Mouse (Mus musculus) hindbrain, postnatal 0 days (tissue): ENCODE results near the gene Lig3. TPM values are rescaled to one million over a fixed set of nuclear protein-coding genes. Genes with fewer than 3 reads are reported as not detected.

Experiments
- ATAC-seq: fragments of 200-750 bp; cut with Nextera tagmentation; 2 replicates; pipeline ENCODE4 v1.8.0; 2017; ENCODE audit warnings: mild to moderate bottlenecking, moderate TSS enrichment, moderate library complexity
- DNase-seq: peaks from one replicate; pipeline ENCODE4 v3.0.0-alpha.2; 2015; ENCODE audit warnings: low spot score
- H3K27ac ChIP-seq: fragments of 300-500 bp; sonication (generic); 2 replicates; pipeline ENCODE4 v1.5.1; 2014; ENCODE audit warnings: mild to moderate bottlenecking
- H3K27me3 ChIP-seq: fragments of 300-500 bp; sonication (generic); 2 replicates; pipeline ENCODE4 v1.6.1; 2014; ENCODE audit warnings: low read length, mixed read lengths; ENCODE audit not compliant: insufficient read depth
- H3K36me3 ChIP-seq: fragments of 300-500 bp; sonication (generic); 2 replicates; pipeline ENCODE4 v1.6.1; 2014; ENCODE audit warnings: low read length, mixed read lengths; ENCODE audit not compliant: insufficient read depth
- H3K4me1 ChIP-seq: fragments of 300-500 bp; sonication (generic); 2 replicates; pipeline ENCODE4 v1.6.1; 2014; ENCODE audit warnings: antibody characterized with exemption, low read length, mixed read lengths; ENCODE audit not compliant: insufficient read depth
- H3K4me2 ChIP-seq: fragments of 300-500 bp; sonication (generic); 2 replicates; pipeline ENCODE4 v1.6.1; 2014; ENCODE audit warnings: low read depth, mild to moderate bottlenecking, low read length, moderate library complexity, mixed read lengths
- H3K4me3 ChIP-seq: fragments of 300-500 bp; sonication (generic); 2 replicates; pipeline ENCODE4 v1.5.1; 2014; ENCODE audit warnings: low read length
- H3K9ac ChIP-seq: fragments of 300-500 bp; sonication (generic); replicated peaks from 2 replicates; pipeline ENCODE4 v1.6.1; 2014; ENCODE audit warnings: mild to moderate bottlenecking, low read length, moderate library complexity, mixed read lengths
- H3K9me3 ChIP-seq: fragments of 300-500 bp; sonication (generic); 2 replicates; pipeline ENCODE4 v1.6.1; 2016; ENCODE audit warnings: low read length, mixed read lengths
- CTCF ChIP-seq: IDR thresholded peaks from 2 replicates; pipeline ENCODE4 v1.5.1; 2016; ENCODE audit warnings: antibody characterized with exemption, control low read depth, low read depth
- WGBS: fragments of 180-500 bp; shearing (Covaris S2); extraction: QIAGEN DNeasy Blood & Tissue Kit; methylation state at CpG from one replicate; pipeline ENCODE4 v1.1.7; 2014; 5-methylcytosine and 5-hydroxymethylcytosine counted together
- polyA plus RNA-seq: library from polyadenylated mRNA; unstranded; fragments of >200 nt; fragmentation: Nextera tagmentation; extraction: Ambion mirVana; gene quantifications from 2 replicates; pipeline ENCODE4 v1.2.1, GENCODE M21; 2015
- total RNA-seq: library from RNA; depleted of rRNA; stranded (reverse); fragments of >200 nt; gene quantifications from 2 replicates; pipeline ENCODE4 v1.2.3, GENCODE M21; 2014; rRNA removed

The Lig3 gene
- total and polyA plus RNA-seq, 2 experiments from 2014 or later, result 16.2 to 45.3 TPM

GRCm38 (mm10) chr11:82850259-82850658 is 69.4 kb downstream of the Lig3 start:
- WGBS, result 59% methylated on average over 5 of the region's 5 CpGs
- Histone ChIP-seq H3K36me3 (no peaks in the 10 kb centered on the region), H3K4me1 (no peaks in the 10 kb centered on the region), H3K27ac (no peak overlapping the region), H3K27me3 (no peaks in the 10 kb centered on the region), H3K9me3 (no peaks in the 10 kb centered on the region), H3K9ac (no peak overlapping the region), H3K4me2 (no peak overlapping the region), H3K4me3 (no peak overlapping the region)
- DNase-seq (no peak), ATAC-seq (no peak)
- no peak for TF ChIP-seq CTCF

GRCm38 (mm10) chr11:82852115-82852514 is 71.2 kb downstream of the Lig3 start:
- no peak for DNase-seq
- no peak overlapping the region for H3K4me2 ChIP-seq
- no peak overlapping the region for H3K9ac ChIP-seq
- no peaks in the 10 kb centered on the region for H3K27me3 ChIP-seq
- H3K36me3 ChIP-seq, result no peaks in the 10 kb centered on the region
- TF ChIP-seq CTCF, result no peak
- WGBS, result 87% methylated on average over 11 of the region's 11 CpGs
- no peak for ATAC-seq
- H3K27ac ChIP-seq, result no peak overlapping the region
- H3K4me1 ChIP-seq, result no peaks in the 10 kb centered on the region
- no peaks in the 10 kb centered on the region for H3K9me3 ChIP-seq
- H3K4me3 ChIP-seq, result no peak overlapping the region

GRCm38 (mm10) chr11:82852540-82852939 is 71.6 kb downstream of the Lig3 start:
- no peaks in the 10 kb centered on the region for H3K4me1 ChIP-seq
- no peaks in the 10 kb centered on the region for H3K36me3 ChIP-seq
- no peak for ATAC-seq
- no peak overlapping the region for H3K27ac ChIP-seq
- H3K9ac ChIP-seq, result no peak overlapping the region
- H3K27me3 ChIP-seq, result no peaks in the 10 kb centered on the region
- no peak for DNase-seq
- no peaks in the 10 kb centered on the region for H3K9me3 ChIP-seq
- no peak for TF ChIP-seq CTCF
- WGBS, result 87% methylated on average over 10 of the region's 10 CpGs
- H3K4me3 ChIP-seq, result no peak overlapping the region
- no peak overlapping the region for H3K4me2 ChIP-seq

GRCm38 (mm10) chr11:82852958-82853357 is 72.0 kb downstream of the Lig3 start:
- Histone ChIP-seq H3K27me3 (no peaks in the 10 kb centered on the region), H3K4me3 (no peak overlapping the region), H3K36me3 (no peaks in the 10 kb centered on the region), H3K4me2 (no peak overlapping the region), H3K9me3 (no peaks in the 10 kb centered on the region), H3K9ac (no peak overlapping the region), H3K27ac (no peak overlapping the region), H3K4me1 (no peaks in the 10 kb centered on the region)
- DNase-seq, result no peak
- WGBS, result 91% methylated on average over 7 of the region's 7 CpGs
- no peak for TF ChIP-seq CTCF
- no peak for ATAC-seq

Other genes with a start within 250 kb of the Lig3 start
- 0.31 TPM in 1 of 2 replicates, not detected in the other for gene Cct6b, start 16.8 kb upstream of the Lig3 start, total RNA-seq
- 0.34 and 0.39 TPM in 2 replicates for gene Cct6b, start 16.8 kb upstream of the Lig3 start, polyA plus RNA-seq
- 7.9 and 14.5 TPM in 2 replicates for gene Zfp830, start 16.8 kb upstream of the Lig3 start, total RNA-seq
- gene Zfp830, start 16.8 kb upstream of the Lig3 start, polyA plus RNA-seq, result 17.4 and 18.6 TPM in 2 replicates
- gene Rffl, start 90.1 kb downstream of the Lig3 start, total RNA-seq, result 4.9 and 6.1 TPM in 2 replicates
- gene Rffl, start 90.1 kb downstream of the Lig3 start, polyA plus RNA-seq, result 2.5 and 3.2 TPM in 2 replicates
- gene Rad51d, start 109.5 kb downstream of the Lig3 start, total RNA-seq, result 8.9 and 11.4 TPM in 2 replicates
- gene Rad51d, start 109.5 kb downstream of the Lig3 start, polyA plus RNA-seq, result 9.7 TPM in 2 replicates
- not detected in 2 replicates for gene Fndc8, start 111.0 kb downstream of the Lig3 start, total RNA-seq
- 0.13 TPM in 1 of 2 replicates, not detected in the other for gene Fndc8, start 111.0 kb downstream of the Lig3 start, polyA plus RNA-seq
- 23.5 and 34.2 TPM in 2 replicates for gene Nle1, start 127.3 kb downstream of the Lig3 start, total RNA-seq
- 26.0 and 27.2 TPM in 2 replicates for gene Nle1, start 127.3 kb downstream of the Lig3 start, polyA plus RNA-seq
- 0.42 and 4.5 TPM in 2 replicates for gene Unc45b, start 129.4 kb downstream of the Lig3 start, total RNA-seq
- gene Unc45b, start 129.4 kb downstream of the Lig3 start, polyA plus RNA-seq, result 2.4 and 3.4 TPM in 2 replicates
- gene Slfn5, start 170.2 kb downstream of the Lig3 start, total RNA-seq, result 1.8 and 2.2 TPM in 2 replicates
- gene Slfn5, start 170.2 kb downstream of the Lig3 start, polyA plus RNA-seq, result 2.1 and 2.4 TPM in 2 replicates
- 1.5 and 3.2 TPM in 2 replicates for gene Slfn9, start 210.7 kb downstream of the Lig3 start, total RNA-seq
- gene Slfn9, start 210.7 kb downstream of the Lig3 start, polyA plus RNA-seq, result 2.2 and 2.4 TPM in 2 replicates
- 0.42 and 0.83 TPM in 2 replicates for gene Slfn8, start 239.7 kb downstream of the Lig3 start, total RNA-seq
- gene Slfn8, start 239.7 kb downstream of the Lig3 start, polyA plus RNA-seq, result 0.21 and 0.25 TPM in 2 replicates